Mouse (Mus musculus): Measurements from ENCODE around the gene Arhgef17.

- TF ChIP-seq POLR2A (IDR thresholded peaks at IDR 0.05; ENCODE audit: borderline replicate concordance, extremely low read depth, low read depth, low read length) (no peak), CTCF (IDR thresholded peaks at IDR 0.05; ENCODE audit: insufficient read depth, low read length) (no peak)
Measured at GRCm38 (mm10) chr7:100843866-100844265, 88.0 kb downstream of the Arhgef17 start.
